Mouse (Mus musculus): ENCODE measurements around the gene Skint8.
"Not testable (repeated sequence)": the region's sequence is repeated elsewhere in the genome, so short reads cannot be mapped to it uniquely, and the experiment has no call there.

The Skint8 gene

GRCm38 (mm10) chr4:111919092-111919491, at the start of gene Skint8:
Gene Skint8, plus strand, starts transcription at chr4:111919392.
- no peak for DNase-seq (ENCODE audit: low spot score)

GRCm38 (mm10) chr4:111880112-111880875, 38.9 kb upstream of the Skint8 start:
- no peak for DNase-seq (ENCODE audit: low spot score)

- no peak for DNase-seq (ENCODE audit: low spot score)
Observed at GRCm38 (mm10) chr4:111883543-111883942, 35.6 kb upstream of the Skint8 start.

- peak; percentile 22 for DNase-seq (ENCODE audit: low spot score)
Observed at GRCm38 (mm10) chr4:111886018-111886417, 33.2 kb upstream of the Skint8 start.

GRCm38 (mm10) chr4:111886607-111887006, 32.6 kb upstream of the Skint8 start:
- DNase-seq (ENCODE audit: low spot score) = peak; percentile 36

- no peak for DNase-seq (ENCODE audit: low spot score)
Observed at GRCm38 (mm10) chr4:111892138-111892537, 27.1 kb upstream of the Skint8 start.

GRCm38 (mm10) chr4:111897755-111898154, 21.4 kb upstream of the Skint8 start:
- no peak for DNase-seq (ENCODE audit: low spot score)

GRCm38 (mm10) chr4:111898566-111898965, 20.6 kb upstream of the Skint8 start:
- DNase-seq (ENCODE audit: low spot score) = no peak

- not testable (repeated sequence) for DNase-seq (ENCODE audit: low spot score)
Observed at GRCm38 (mm10) chr4:111900491-111900890, 18.7 kb upstream of the Skint8 start.

- no peak for DNase-seq (ENCODE audit: low spot score)
Observed at GRCm38 (mm10) chr4:111901473-111901872, 17.7 kb upstream of the Skint8 start.

GRCm38 (mm10) chr4:111902775-111903174, 16.4 kb upstream of the Skint8 start, which contains the start of gene Slc5a9:
Gene Slc5a9, minus strand, starts transcription at chr4:111902918.
- DNase-seq (ENCODE audit: low spot score) = no peak

- no peak for DNase-seq (ENCODE audit: low spot score)
Observed at GRCm38 (mm10) chr4:111907926-111908325, 11.3 kb upstream of the Skint8 start.

GRCm38 (mm10) chr4:111961309-111961708, 42.1 kb downstream of the Skint8 start:
- no peak for DNase-seq (ENCODE audit: low spot score)

GRCm38 (mm10) chr4:111963241-111963640, 44.0 kb downstream of the Skint8 start:
- not testable (repeated sequence) for DNase-seq (ENCODE audit: low spot score)

GRCm38 (mm10) chr4:111963669-111964068, 44.5 kb downstream of the Skint8 start:
- DNase-seq (ENCODE audit: low spot score) = no peak

GRCm38 (mm10) chr4:111972623-111973022, 53.4 kb downstream of the Skint8 start, which contains the start of gene Skint7:
Gene Skint7, plus strand, starts transcription at chr4:111972923.
- no peak for DNase-seq (ENCODE audit: low spot score)
